Mouse (Mus musculus) frontal cortex, postnatal 10 days (tissue): ENCODE data around the gene Hook2.

Experiments
- DNase-seq, 2 experiments: peaks; one replicate each; pipeline ENCODE4 v3.0.0; 2022; ENCODE audit warnings: low spot score in 2 of 2, mixed read lengths in 1 of 2

Gene Hook2

DNA sequence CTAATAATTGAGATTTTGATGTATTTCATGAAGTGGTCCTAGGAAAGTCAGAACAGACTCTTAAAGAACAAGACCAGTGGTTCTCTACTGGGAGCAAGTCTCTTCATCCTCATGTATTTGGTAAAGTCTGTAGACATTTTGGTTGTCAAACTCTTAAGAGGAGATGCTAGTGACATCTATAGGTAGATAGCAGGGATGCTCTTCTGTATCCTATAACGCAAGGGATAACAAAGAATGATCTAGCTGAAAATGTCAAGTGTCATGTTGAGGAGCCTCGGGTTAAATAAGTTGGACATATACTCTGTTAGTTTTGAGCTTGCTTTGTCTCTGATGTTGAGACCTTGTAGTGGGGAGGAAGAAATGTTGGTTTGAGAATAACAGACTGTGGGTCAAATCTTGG, 37.5 kb downstream of the Hook2 start:
- DNase-seq, result no peak

DNA sequence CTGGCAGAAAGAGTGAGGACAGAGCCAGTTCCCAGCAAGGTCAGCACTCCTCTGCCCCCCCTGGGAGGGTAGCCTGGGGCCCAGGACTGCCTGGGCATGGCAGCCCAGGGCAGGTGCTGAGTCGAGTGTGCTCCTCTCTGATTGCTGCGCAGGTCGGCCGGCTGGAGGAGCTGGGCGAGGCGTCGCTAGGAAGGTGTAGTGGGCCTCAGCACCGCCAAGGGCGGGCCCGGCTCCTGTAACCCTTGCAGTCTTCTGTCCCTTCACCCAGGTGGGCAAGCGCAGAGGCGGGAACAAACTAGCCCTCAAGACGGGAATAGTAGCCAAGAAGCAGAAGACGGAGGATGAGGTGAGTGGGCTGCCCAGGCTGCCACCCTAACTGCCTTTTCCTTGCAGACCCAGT, 38.9 kb downstream of the Hook2 start:
- DNase-seq, result no peak

DNA sequence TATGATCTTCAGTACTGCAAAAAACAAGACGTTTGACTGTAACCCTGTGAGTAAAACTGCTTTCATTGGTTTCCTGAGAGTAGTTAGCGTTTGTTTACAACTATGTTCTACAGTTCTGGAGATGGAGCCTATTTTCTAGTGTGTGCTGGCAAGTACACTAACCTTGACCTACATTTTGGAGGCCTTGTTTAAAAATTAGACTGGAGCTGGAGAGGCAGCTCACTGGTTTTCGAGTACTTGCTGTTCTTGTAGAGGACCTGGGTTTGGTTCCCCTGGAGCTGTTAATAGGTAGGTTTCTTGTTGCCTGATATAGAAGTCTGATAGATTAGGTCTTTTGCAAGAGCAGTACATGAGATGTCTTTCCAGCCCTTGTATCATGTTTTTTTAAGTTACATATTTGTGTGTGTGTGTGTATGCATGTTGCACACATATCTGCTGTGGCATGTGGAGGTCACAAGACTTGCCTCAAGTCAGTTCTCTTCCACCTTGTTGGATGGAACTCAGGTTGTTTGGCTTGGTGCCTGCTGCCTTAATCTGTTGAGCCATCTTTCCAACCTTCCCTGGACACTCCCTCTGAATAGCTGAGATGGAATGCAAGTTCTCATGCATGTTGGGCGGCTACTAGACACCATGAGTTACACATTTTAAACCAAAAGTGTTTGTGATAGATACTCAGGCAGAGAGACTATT, 42.4 kb downstream of the Hook2 start:
- DNase-seq, result no peak

DNA sequence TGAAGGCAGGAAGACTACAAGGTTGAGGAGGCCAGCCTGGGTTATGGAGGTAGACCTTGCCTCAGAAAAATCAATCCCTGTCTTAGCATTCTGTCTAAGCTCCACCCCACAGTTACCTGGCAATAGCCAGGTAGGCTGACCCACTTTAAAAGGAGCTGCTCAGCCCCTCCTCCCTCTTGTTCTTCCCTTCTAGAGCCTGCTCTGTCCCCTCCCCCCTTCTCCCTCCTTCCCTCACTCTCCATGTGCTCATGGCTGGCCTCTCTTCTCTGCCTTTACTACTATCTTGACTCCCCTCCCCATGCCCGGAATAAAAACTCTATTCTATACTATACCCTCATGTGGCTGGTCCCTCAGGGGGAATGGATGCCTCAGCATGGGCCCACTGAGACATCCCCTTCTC, 43.5 kb downstream of the Hook2 start:
- DNase-seq, result no peak

DNA sequence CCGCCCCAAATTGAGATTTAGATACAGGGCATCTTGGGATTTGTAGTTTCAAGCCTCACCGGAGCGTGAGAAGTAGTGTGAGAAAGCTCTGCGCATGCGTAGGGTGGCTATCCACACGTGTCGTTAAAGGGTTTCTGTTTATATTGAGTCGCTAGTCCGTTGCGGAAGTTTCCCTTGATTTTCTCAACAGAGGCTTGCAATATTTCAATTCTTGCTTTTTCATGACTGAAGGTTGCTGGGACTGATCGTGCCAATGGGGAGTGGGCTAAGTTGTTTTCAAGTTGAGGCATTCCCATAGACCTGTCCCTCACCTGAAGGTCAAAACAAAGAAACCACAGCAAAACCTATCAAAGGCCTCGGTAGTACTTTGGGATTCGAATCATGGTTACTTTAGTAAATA, 44.4 kb downstream of the Hook2 start:
- DNase-seq, result peak; percentile 67

DNA sequence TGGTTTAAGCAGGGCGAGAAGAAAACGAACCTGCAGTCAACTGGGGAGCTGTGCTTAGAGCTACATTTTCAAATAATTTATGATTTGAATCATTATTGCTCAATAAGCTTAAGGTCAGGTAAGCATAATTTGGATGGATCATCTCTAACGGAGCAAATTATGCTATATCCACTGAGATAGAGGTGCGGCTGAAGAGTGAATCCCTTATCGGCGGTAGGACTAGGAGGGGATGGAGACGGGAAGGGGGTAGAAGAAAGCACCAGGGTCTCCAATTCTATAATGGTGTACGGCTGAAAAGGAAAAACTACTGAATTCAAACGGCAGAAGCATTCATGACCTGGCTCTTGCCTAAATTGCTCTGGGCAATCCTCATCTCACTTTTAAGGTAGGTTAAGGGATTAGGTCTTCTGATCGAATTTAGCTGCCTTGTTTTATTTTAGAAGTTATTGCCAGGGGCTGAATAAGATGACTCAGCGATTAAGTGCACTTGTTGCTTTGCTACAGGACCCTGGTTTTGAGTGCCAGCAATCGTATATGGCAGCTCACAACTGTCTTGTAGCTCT, 44.8 kb downstream of the Hook2 start:
- DNase-seq, result no peak

DNA sequence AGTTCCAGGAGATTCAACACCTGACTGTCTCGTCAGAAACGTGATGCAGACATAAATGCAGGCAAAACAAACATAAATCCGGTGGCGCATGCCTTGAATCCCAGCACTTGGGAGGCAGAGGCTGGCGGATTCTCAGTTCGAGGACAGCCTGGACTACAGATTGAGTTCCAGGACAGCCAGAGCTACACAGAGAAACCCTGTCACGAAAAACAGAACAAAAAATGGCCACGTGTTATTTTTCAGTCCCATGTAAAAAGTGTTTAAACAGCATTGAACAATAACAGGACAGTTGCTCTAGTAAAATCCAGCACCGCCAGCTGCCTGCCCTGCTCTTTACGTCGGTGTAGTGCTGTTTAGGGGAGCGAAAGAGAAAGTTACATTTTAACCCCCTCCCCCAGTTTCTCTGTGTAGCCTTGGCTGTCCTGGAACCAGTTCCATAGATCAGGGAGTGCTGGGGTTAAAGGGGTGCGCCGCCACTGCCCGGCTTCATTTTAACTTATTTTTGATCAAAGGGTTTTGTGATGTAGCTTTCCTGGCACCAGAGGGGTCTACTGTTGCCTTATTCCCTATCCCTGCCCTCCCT, 45.4 kb downstream of the Hook2 start:
- no peak for DNase-seq

DNA sequence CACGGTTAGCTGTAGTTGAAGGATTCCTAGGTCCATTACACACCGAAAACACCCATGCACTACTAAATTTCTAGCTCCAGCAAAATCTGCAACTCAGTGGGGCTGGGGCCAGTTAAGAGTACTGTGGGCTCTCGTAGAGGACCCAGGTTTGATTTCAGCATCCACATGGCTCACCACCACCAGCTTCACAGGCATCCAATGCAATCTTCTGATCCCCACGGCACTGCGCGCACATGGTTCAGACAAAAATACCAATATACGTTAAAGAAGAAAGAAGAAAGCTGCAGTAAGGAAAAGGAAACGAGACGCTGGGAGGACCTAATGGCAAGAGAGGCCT, 45.9 kb downstream of the Hook2 start:
- DNase-seq, result no peak

DNA sequence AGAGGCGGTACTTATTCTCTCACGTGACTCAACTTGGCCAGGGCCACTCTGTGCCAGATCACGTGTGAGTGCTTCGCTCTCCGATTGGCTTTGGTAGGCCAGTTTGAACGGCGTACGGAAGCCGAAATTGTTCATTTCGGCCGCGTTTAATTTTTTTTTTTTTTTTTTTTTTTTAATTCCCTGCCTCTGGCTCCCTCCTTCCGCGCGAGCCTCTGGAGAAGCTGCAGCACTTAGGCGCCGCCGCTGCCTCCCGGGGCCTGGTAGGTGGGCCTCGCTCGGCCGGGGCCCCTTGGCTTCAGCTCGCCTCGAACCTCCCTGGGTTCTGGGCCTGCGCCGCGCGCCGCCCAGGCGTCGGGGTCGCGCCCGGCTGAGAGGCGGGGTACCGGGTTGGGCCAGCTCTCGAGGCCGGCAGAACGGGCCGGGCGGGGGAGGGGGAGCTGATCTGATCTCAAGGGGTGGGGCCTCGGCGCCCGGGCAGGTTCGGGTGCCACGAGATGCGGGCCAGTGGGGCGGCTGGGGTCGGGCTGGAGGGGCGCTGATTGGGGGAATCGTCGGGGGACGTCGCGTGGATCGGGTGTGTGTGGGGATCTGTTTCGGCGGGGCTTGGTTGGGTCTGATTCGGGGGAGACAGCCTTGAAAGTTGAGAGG, 46.4 kb downstream of the Hook2 start, which contains the start of gene Tnpo2:
Gene Tnpo2 (plus strand): TSS at position 198 of the 648 bp plus-strand sequence.
- DNase-seq, result peak; percentile 88 to 91

DNA sequence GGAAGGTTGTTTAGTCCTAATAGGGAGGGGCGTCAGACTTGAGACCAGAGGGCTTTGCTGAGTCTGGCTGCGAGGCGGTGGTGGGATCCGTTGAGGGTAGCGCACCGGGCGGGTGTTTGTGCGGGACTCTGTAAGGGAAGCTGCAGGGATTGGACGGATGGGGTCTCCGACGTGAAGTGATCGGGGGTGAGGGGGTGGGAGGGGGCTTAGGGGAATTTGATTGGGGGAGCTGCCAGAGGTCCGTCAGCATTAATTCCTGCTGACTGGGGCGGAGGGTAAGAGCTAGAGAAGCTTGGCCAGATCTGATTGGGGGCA, 46.9 kb downstream of the Hook2 start:
- no peak for DNase-seq

DNA sequence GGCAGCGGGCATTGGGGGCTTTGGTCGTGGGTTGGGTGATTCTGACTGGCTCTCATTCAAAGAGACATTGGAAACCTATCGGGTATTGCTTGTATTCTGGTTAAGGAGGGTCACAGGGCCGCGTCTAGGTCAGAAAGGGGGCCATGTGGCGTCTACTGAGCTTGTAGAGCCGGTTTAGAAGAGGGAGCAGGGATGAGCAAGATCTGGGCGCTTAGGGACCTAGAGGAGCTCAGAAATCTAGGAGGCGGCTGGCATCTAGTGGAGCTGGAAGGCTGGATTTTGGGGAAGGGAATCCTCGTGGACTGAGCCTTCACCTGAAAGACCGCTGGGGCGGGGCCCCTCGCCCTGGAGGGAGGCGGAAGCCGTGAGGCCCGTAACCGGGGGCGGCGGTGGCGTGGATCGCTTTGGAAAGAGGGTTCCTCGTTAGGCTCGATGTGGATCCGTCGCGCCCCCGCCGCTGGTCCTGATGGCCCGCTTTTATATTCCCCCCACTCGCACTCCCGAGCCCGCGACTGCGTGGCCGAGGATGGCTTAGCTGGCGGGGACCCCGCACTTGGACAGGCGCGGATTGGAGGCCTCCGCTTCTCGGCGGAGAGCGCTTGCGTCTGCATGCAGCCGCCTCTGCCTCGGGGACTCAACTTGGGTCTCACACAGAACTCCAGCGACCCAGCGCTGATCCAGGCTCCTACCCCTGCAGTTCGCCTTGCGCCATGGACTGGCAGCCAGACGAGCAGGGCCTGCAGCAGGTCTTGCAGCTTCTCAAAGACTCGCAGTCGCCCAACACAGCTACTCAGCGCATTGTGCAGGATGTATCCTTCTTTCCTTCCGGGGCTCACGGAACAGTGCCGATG, 47.5 kb downstream of the Hook2 start:
- peak in 1 of 2 experiments; percentile 52 for DNase-seq

DNA sequence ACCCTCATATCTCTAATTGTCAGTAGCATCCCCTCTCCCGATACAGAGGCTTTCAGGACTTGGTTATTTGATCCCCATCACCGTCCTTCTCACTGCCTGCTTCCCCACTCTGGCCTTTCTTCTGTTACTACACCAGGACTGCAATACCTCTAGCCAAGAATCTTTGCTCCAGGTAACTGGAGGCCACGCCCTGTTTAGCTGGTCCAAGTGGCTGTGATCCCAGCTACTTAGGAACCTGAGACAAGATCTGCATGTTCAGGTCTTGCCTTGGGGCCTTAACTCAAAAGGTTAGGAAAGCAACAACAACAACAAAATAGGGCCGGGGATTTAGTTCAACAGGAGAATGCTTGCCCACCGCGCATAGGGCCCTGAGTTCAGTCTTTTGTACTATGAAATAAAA, 53.2 kb downstream of the Hook2 start:
- no peak for DNase-seq
